Mouse (Mus musculus): ENCODE measurements around the gene Prkn. TPM values are rescaled to one million over a fixed set of nuclear protein-coding genes. Genes with fewer than 3 reads are reported as not detected.

The Prkn gene
- total RNA-seq, 2 experiments from 2014 or later: 14.0 to 21.0 TPM

DNA sequence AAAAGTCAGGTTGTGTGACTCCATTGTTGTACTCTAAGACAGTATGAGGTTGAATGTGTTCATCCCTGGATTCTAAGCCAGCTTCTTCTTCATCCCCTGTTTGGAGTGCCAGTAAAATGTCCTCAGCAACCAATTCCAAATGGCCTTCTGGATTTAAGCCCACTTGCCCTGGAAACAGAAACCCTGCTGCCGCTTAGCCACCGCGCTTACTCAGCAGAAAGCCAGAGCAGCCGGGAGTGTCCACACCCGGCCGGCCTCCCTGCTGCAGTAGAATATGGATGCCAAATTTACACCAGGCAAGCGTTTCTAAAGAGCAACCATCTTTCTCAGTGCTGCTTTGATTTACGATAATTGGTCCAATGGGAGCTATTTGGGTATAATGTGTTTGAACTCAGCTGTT, 420.5 kb downstream of the Prkn start:
- no peak for DNase-seq (ENCODE audit: extremely low spot score in 1 of 2, low spot score in 1 of 2)

DNA sequence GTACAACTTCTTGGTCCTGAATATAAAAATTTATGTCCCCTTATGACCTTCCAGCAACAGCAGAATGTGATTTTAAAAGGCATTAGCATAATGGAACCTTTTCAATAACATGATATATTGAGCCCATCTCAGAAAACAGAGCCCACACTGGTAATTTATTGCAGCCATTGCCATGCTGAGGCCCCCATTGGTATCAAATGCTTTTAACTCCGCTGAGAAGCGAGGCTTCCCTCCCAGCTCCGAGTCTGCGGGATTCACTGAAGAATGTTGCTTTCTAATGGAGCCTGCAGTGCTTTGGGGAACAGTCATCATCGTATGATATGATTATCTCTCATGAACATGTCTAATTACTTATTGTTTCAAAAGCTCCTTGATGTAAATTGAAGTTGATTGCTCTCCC, 421.5 kb downstream of the Prkn start:
- no peak for DNase-seq (ENCODE audit: extremely low spot score in 1 of 2, low spot score in 1 of 2)

DNA sequence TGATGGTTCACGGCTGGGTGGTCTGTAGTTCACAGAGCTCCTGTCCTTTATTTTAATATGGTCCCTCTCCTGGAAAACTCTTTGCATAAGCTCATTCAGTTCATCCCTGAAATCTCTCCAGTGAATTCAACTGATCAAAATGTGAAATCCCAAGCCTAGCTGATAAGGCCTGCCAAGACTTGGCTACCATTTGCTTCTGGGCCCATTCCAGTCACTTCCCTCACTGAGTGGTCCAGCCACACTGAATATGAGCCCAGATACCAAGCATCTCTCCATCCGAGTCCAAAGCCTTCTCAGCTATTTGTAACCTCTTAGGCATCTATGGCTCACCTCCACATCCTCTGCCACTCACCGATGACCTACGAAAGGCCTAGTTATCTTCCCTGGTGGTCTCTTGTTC, 427.8 kb downstream of the Prkn start:
- no peak for DNase-seq (ENCODE audit: extremely low spot score in 1 of 2, low spot score in 1 of 2)

DNA sequence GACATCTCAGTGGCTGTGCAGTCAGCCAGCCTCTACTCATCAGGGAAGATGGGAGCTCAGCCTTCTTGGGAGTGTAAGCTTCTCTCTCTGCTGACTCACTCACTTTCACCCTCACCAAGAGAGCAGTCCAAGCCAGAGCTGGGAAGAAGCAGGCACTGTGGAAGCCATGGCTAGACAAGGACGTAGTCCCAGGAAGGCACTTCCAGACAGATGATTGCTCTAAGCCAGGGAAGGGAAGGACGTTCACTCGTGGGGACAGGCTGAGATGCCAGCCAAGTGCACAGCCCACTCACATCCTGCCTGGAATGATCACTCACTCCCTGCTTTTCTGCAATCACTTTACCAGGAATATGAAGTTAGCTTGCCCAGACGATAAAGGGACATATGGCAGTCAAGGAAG, 430.0 kb downstream of the Prkn start:
- DNase-seq (ENCODE audit: extremely low spot score in 1 of 2, low spot score in 1 of 2): no peak

DNA sequence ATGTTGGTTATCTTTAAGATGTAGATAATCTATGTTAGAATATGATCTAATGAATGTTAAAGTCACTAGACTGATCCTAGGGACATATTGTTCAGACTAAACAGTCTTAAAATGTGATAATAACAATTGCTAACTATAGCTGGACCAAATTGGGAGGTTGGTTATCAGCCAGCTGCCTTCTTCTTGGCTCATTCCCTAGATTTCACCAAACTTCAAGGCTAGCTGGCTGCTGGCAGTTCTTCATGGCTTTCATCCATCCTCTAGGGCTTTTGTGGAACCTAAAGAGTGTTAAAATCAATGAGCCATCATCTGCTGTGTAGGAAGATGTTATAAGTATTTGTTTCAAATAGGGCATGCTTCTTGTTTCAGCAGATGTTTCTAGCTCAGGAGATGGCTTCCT, 431.7 kb downstream of the Prkn start:
- DNase-seq (ENCODE audit: extremely low spot score in 1 of 2, low spot score in 1 of 2): peak in 1 of 2 experiments; percentile 16

DNA sequence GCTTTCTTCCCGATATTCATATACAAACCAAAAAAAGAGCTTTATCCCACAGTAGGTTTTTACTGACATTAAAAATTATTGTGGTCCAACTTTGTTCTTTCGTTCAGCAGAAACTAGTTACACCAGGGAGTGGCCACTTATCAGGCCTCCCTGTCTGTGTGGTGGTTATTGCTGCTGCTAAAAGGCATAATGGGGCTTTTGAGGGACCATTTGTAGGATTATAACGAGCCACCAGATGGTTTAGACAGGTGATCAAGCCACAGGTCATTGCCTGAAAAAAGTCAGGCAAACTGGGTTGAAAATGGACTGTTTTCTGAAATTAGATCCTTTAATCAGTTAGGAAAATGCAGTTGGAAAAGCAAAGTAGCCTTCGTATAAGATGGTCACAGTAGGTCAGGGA, 444.1 kb downstream of the Prkn start:
- DNase-seq (ENCODE audit: extremely low spot score in 1 of 2, low spot score in 1 of 2): no peak

DNA sequence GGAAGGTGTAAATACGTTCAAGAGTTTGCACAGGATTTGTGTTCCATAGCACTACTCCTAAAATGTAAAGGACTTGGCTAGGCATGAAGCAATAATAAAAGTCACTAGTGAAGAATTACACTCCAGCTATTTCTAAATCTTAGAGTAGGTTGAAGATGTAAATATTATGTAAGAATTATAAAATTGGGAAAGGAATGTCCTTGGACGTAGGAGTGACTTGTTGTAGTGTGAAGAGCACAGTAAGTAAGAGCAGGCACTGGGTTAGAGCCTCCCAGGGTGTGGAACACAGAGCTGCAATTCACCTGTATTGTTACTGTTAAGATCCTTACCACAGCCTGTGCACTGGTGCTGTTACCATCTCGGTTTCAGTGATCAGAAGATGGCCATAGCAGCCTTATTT, 450.0 kb downstream of the Prkn start:
- DNase-seq (ENCODE audit: extremely low spot score in 1 of 2, low spot score in 1 of 2): no peak

DNA sequence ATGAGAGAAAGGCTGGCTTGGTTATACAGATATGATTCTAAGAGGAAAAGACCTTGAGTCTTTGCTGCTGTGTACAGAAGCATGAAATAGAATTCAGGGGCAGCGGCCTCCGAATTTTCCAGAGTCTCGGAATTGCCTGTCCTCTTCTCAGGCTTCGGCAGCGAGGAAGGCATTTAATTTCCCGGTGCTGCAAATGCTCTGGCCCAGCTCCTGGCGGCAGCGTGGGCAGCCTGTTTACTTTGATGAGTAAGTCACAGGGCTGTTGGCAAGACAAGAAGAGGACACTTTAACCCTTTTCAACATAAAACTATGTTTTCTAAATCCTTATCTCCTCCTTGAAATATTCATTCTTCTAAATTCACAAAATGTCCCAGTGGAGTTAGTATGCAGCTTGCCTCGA, 462.9 kb downstream of the Prkn start:
- peak in 1 of 2 experiments; percentile 34 for DNase-seq (ENCODE audit: extremely low spot score in 1 of 2, low spot score in 1 of 2)

DNA sequence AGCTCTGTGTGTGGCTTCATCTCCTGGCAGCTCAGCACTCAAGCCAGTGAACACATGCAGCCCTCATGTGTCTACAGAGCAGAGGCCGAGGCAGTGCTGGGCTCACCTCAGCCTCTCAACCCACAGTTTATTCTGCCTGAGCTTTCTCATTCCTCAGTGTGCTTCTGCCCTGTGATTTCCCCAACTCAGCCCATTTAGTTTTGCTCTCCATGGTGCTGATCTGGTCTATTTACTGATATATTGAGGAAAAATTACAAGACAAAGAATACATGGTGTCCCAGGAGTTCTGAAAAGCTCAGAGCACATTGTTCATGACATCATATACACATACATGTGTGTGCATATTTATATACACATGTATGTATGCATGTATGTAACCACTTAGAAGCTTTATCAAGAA, 469.7 kb downstream of the Prkn start:
- no peak for DNase-seq (ENCODE audit: extremely low spot score in 1 of 2, low spot score in 1 of 2)

DNA sequence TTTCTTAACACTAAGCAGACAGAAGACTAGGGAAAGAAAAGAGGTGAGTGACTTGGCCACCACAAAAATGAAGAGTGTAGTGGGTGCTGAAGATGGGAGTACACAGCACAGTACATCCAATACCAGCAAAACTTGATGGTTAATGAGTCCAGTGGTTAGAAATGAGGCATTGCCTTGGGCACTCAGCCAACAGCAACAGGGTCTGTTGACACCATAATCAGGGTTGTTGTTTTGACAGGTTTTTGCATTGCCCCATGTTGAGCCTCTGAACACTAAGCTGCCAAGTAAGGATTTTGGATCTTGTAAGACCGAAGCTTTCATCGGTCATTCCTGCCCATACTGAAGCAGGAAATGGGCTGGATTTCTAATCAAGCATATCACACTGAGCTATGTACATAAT, 474.0 kb downstream of the Prkn start:
- no peak for DNase-seq (ENCODE audit: extremely low spot score in 1 of 2, low spot score in 1 of 2)

DNA sequence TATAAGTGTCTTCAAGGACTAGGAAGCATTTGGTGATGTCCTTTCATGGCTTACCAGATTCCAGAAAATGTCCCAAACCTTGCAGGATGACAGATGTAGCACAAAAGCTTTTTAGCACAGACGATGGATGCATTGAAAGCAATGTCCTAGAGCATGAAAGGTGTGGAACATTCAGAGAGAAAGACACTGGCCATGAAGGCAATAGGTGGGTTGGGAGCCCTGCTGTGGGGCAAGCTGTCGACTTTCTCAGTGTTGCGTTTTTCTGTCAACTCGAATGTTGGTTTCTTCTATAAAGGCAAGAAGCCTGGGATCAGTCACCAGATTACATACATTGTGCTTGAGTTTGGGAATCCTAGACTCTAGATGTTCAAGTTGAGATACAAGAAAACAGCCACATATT, 475.5 kb downstream of the Prkn start:
- no peak for DNase-seq (ENCODE audit: extremely low spot score in 1 of 2, low spot score in 1 of 2)

DNA sequence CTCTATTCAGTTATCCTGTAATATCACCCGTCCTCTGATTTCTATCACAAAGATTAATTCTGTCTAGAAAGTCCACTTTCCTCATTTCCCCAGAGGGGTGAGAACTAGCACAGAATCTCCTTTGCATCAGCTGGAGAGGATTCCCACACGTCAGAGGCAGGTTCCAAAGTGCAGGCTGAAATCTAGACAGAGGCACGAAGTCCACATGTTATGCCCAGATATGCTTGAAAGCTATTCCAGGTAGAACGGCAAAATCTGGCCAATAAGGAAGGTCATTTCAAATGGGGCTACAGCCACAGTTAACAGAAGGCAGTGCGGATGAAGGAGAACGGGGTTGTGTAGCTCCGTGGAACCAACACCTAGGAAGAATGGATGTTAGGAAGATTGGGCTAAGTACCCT, 478.8 kb downstream of the Prkn start:
- no peak for DNase-seq (ENCODE audit: extremely low spot score in 1 of 2, low spot score in 1 of 2)

DNA sequence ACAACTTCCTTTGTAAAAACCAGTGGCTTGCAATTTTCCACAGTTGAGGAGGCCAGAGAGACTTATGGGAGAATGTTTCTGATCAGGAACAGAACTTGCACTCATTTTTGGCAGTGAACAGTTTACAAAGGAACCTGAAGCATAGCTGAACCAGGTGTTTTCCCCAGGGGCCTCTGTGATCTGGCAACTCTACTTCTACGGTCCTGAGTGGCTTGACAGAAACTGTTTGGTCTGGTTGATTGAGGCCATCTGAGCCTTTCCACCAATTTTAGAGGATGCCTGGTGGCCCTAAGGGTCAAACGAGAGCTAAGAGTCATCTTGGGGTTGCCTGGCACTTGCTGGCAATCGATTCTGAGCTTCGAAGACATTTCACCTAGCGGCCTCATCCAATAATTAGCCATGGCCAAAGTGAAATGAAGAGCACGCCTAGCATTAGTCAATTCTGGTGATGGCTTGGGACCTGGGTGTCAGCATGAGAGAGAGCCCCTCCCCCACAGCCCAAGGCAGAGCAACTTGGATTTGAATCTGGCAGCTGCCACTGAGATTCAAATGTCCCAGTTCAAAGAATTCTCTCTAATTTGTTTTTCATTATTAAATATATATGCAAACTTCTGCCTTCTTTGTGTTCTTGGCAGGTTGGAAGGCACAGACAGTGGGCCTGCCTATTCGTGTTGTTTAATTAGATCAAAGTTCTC, 479.6 kb downstream of the Prkn start:
- DNase-seq (ENCODE audit: extremely low spot score in 1 of 2, low spot score in 1 of 2): no peak

DNA sequence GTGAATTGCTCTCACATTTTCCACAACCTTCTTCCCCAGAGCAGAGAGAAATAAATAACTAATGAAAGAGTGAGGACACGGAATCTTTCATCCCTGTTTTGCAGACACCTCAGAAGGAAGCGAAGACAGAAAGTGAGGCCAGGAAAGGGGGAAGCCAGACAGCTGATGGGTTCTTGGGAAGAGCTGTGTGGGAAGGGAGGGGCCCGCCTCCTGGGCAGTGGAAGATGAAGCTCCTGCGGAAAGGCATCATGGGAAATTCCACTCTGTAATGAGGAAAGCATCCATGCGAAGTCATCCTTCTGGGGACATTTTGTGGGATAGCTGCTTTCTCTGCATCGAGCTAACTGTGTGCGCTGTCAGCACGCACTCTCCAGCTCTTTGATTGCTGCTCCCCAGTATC, 491.9 kb downstream of the Prkn start:
- no peak for DNase-seq (ENCODE audit: extremely low spot score in 1 of 2, low spot score in 1 of 2)

DNA sequence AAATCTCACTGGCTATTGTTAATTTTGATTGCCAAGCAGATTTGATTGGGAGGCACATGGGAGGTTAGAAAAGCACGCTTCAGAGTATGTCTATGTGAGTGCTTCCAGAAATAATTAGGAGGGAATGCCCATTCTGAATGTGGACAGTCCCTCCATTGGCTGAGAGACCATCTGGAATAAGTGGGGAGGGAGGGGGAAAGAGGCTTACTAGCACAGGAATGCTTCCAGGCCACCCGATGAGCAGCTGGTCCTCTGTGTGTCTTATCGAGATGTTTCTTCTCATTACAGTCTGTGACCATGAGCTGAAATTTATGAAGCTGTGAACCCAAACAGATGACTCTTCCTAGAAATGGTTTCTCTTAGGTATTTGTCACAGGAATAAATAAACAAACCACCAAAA, 493.6 kb downstream of the Prkn start:
- no peak for DNase-seq (ENCODE audit: extremely low spot score in 1 of 2, low spot score in 1 of 2)

DNA sequence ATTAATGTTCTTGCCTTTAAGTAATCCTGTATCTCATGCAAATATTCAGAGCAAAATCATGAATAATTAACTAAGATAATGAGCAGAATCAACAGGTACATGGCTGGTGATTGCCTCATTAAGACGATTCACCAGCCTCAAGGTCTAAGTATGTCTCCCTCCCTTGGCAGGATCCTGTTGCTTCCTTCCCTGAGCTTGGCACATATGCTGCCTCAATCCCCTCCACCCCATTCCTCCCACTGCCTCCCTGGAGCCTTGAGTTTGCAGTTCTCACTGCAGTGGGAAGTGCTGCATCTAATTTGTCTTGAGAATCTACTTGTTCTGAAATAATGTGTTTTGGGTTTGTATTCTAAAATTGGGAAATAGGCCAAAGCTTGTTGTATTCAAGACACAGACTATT, 496.0 kb downstream of the Prkn start:
- DNase-seq (ENCODE audit: extremely low spot score in 1 of 2, low spot score in 1 of 2): no peak

DNA sequence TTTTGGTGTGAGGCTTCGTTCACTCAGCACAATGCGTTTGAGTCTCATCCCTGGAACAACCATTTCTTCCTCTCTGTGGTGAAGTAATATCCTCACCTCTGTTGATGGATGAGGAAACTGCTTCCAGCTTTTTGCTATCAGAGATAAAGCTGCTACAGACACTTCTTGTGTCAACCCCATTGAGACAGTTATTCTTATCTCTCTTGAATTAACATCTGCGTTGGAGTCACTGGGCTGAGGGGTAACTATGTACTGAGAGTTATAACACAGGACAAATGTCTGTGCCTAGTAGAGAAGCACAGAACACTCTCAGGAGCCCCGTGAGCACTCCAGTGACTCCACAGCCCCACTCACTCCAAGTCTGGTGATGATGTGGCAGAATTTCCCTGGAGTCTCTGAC, 500.2 kb downstream of the Prkn start:
- no peak for DNase-seq (ENCODE audit: extremely low spot score in 1 of 2, low spot score in 1 of 2)

DNA sequence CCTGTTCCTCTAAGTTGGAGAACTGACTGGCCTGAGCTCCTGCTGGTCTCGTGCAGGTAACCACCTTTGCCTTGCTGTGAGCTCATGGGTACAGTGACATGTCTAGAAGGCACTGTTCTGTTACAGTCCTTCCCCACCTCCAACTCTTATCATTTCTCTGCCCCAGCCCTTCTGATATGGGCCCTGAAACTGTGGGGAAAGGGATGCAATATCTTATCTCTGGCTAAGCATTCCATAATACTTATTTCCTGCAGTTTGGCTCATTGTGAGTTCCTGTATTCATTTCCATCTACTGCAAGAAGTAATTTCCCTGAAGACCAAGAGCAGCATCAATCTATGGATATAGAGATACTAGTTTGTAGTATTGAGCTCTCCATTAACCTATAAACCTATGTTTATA, 506.1 kb downstream of the Prkn start:
- DNase-seq (ENCODE audit: extremely low spot score in 1 of 2, low spot score in 1 of 2): no peak

DNA sequence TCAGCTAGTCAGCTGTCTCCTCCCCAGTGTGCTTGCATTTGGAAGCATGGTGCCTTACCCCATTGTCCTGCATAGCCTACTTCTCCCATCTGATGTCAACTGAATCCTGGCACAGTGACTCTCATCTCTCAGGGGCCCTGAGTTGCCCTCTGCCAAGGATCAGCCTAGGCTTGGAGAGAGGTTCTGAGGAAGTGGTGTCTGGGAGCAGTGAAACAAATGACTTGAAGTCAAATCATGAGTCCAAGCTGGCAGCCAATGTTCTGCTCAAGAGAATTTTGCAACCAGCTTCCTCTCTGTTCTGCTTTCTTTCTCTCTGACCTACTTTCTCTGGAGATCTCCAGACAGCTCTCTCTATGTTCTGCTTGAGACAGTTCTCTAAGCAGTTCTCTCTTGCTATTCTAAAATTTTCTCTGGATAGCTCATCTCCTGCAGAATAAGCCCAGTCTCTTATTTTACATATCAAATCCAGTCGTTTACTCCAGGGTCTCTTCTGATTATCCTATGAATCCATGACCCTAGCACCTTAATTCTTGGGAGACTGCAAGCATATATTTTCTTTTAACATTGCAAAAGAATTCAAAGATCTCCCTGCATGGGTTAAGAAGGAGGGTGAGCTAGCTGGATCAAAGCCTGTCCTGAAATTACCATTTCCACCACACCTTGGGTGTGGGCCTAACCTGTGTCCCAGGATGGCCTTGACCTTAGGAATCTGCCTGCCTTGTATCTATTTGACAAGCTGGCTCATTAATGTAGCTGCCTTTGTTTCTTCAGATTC, 512.8 kb downstream of the Prkn start:
- DNase-seq (ENCODE audit: extremely low spot score in 1 of 2, low spot score in 1 of 2): no peak

DNA sequence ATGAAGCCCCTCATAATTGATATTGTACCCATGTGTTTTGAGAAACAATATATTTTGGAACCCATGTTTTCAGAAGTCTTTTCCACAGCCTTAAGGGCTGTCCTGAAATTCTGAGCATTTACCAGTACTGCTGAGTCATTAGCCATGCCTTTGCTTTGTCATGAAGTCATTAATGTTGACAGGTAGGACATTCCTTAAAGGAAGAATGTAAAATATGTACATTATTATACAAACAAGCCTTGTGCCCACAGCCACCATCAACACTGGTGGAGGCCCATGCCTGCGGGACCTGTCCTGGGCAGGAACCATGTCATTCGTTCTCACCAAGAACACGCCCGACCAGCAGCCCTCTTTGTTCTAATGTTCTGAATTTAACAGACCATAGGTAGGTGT, 513.4 kb downstream of the Prkn start:
- DNase-seq (ENCODE audit: extremely low spot score in 1 of 2, low spot score in 1 of 2): no peak

DNA sequence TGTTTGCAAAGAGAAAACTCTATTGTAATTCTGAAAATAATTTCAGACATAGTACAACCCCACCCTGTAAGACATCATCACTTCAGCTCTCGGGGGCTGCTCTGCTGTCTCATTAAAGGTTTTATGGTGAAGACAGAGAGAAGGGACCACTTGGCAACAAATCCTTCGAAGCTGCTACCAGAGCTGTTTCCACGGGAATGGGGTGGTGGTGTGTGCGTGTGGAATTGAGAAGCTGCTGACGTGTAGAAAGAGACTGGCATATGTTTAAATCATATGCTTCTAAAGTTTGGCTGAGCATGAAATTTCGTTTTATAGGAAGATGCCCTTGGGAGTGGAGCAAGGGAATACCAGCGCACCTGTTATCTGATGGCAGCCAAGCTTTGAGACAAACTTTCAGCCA, 514.2 kb downstream of the Prkn start:
- DNase-seq (ENCODE audit: extremely low spot score in 1 of 2, low spot score in 1 of 2): no peak

DNA sequence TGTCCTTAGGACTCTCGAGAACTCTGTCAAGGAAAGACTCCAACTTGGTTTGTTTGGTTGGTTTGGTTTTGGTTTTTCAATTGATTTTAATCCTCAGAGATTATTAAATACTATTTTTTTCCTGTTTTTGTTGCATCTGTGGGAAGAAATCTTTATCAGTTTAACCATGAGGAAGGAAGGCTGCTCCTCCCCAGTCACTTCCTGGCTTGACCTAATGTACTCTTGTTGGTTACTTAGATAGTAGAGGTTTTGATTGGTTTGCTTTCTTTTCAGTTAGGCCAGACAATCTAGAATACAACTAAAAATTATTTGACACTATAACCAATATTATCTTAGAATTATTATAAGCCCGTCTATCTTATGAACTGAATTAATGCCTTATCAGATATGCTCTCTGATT, 535.3 kb downstream of the Prkn start:
- no peak for DNase-seq (ENCODE audit: extremely low spot score in 1 of 2, low spot score in 1 of 2)

All from layer of hippocampus, postnatal 25 days (tissue).